Mouse (Mus musculus): Measurements from ENCODE around the gene A630023A22Rik.

- TF ChIP-seq CTCF (IDR thresholded peaks at IDR 0.05; ENCODE audit: control insufficient read depth, insufficient read depth, insufficient replicate concordance, low read depth, low read length) (no peak), POLR2A (IDR thresholded peaks at IDR 0.05; ENCODE audit: control insufficient read depth, low read depth, low read length) (no peak)
These were observed 100.2 kb downstream of the A630023A22Rik start for GRCm38 (mm10) chr14:34002358-34002757.
